Mouse (Mus musculus): ENCODE measurements around the gene C130032M10Rik.

DNA sequence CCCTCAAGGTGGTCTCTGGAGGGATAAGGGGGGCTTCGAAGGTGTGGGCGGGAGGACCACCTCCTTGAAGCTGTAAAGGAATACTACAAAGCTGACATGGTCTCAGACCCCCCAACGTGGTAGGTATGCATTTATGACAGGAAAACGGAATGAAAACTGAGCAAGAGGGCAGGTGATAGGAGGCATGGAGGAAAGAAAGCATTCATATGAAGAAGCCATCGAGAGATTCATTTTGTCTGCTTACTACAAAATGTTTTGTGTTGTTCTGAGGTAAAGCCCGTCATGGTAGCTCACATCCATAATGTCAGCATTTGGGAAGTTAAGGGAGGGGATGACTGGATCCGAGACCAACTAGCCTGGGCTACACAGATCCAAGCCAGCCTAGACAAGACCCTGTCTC, 44.6 kb downstream of the C130032M10Rik start:
- no peak for TF ChIP-seq CTCF (IDR thresholded peaks at IDR 0.05; ENCODE audit: control insufficient read depth, insufficient read depth, low read length)
- TF ChIP-seq POLR2A (IDR thresholded peaks at IDR 0.05; ENCODE audit: borderline replicate concordance, control insufficient read depth, low read depth, low read length) = no peak

All from bone marrow, adult 2 months (tissue).